Mouse (Mus musculus): ENCODE measurements at regions not wholly inside any gene's neighbourhood (a gene's known extent, or its start where the extent isn't known, plus 50 kb on each side); places are given as distances from the start of the nearest gene placed in this dataset.

GRCm38 (mm10) chr4:52336365-52337017, 102.6 kb upstream of the Smc2 start:
- H3K4me1 ChIP-seq (ENCODE audit: control insufficient read depth, insufficient read depth, low read length) = no peaks in the 10 kb centered on the region
- no peaks in the 10 kb centered on the region for H3K27me3 ChIP-seq (ENCODE audit: control insufficient read depth, insufficient read depth, low read length)
- WGBS = 78% methylated on average over 4 of the region's 4 CpGs
- H3K27ac ChIP-seq (replicated peaks; ENCODE audit: low read depth, low read length) = no peak overlapping the region
- no peak overlapping the region for H3K9ac ChIP-seq (replicated peaks; ENCODE audit: low read length)
- no peak for ATAC-seq (replicated peaks; ENCODE audit: insufficient number of reproducible peaks, low FRiP score, low TSS enrichment, low read depth)
- H3K36me3 ChIP-seq (replicated peaks; ENCODE audit: control insufficient read depth, insufficient read depth, low read depth, low read length) = no peaks in the 10 kb centered on the region
- DNase-seq (ENCODE audit: low spot score) = no peak
- no peaks in the 10 kb centered on the region for H3K9me3 ChIP-seq (replicated peaks; ENCODE audit: control insufficient read depth, low read length)
- no peak overlapping the region for H3K4me2 ChIP-seq (ENCODE audit: low read depth, low read length)
- no peak overlapping the region for H3K4me3 ChIP-seq (ENCODE audit: low read depth, low read length)

GRCm38 (mm10) chr4:52341245-52341644, 97.8 kb upstream of the Smc2 start:
- no peak overlapping the region for H3K4me2 ChIP-seq (ENCODE audit: low read depth, low read length)
- H3K36me3 ChIP-seq (replicated peaks; ENCODE audit: control insufficient read depth, insufficient read depth, low read depth, low read length) = no peaks in the 10 kb centered on the region
- ATAC-seq (replicated peaks; ENCODE audit: insufficient number of reproducible peaks, low FRiP score, low TSS enrichment, low read depth) = no peak
- no peaks in the 10 kb centered on the region for H3K4me1 ChIP-seq (ENCODE audit: control insufficient read depth, insufficient read depth, low read length)
- no peak overlapping the region for H3K9ac ChIP-seq (replicated peaks; ENCODE audit: low read length)
- H3K4me3 ChIP-seq (ENCODE audit: low read depth, low read length) = no peak overlapping the region
- no peak overlapping the region for H3K27ac ChIP-seq (replicated peaks; ENCODE audit: low read depth, low read length)
- DNase-seq (ENCODE audit: low spot score) = no peak
- no peaks in the 10 kb centered on the region for H3K9me3 ChIP-seq (replicated peaks; ENCODE audit: control insufficient read depth, low read length)
- H3K27me3 ChIP-seq (ENCODE audit: control insufficient read depth, insufficient read depth, low read length) = no peaks in the 10 kb centered on the region

DNA sequence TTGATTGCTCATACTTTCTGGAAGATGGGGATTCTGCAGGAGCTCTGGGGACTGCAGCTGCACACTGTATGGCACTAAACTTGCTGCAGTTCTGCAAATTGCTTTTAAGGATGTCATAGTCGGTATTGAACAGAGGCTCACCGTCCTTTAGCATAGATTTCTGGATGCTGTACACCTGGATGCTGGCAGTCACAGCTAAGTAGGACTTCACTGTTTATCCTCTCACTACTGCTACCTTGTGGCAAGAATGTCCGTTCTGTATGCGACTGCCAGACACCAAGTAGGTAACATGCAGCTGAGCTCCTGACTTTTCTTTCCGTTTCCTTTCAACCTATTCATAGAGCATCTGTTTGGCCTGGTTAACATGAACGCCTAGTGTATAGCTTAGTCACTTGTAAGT, 77.3 kb upstream of the Smc2 start:
- H3K4me3 ChIP-seq (ENCODE audit: low read depth, low read length) = no peak overlapping the region
- no peaks in the 10 kb centered on the region for H3K27me3 ChIP-seq (ENCODE audit: control insufficient read depth, insufficient read depth, low read length)
- no peaks in the 10 kb centered on the region for H3K4me1 ChIP-seq (ENCODE audit: control insufficient read depth, insufficient read depth, low read length)
- no peak overlapping the region for H3K9ac ChIP-seq (replicated peaks; ENCODE audit: low read length)
- no peaks in the 10 kb centered on the region for H3K9me3 ChIP-seq (replicated peaks; ENCODE audit: control insufficient read depth, low read length)
- H3K4me2 ChIP-seq (ENCODE audit: low read depth, low read length) = no peak overlapping the region
- H3K36me3 ChIP-seq (replicated peaks; ENCODE audit: control insufficient read depth, insufficient read depth, low read depth, low read length) = no peaks in the 10 kb centered on the region
- no peak overlapping the region for H3K27ac ChIP-seq (replicated peaks; ENCODE audit: low read depth, low read length)
- ATAC-seq (replicated peaks; ENCODE audit: insufficient number of reproducible peaks, low FRiP score, low TSS enrichment, low read depth) = no peak
- DNase-seq (ENCODE audit: low spot score) = peak; percentile 9
- WGBS = 65% methylated on average over 6 of the region's 6 CpGs

DNA sequence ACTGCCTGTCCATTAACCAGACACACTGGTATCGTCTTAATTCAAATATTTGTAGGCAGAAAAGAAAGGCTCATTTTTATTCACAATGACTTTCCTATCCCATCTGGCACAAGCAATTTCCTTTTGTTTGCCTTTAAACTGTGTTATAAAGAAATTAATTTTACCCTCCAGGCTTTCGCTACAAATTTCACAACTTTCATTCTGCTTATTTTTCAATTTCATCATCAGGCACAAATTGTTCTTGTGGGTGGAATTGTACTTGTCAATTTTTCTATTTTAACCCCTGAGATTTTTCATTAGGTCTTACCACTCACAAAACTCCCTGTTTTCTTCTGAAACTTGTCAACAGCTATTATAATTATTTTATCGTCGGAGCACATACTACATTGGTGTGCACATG, 73.2 kb upstream of the Smc2 start:
- Histone ChIP-seq H3K4me1 (ENCODE audit: control insufficient read depth, insufficient read depth, low read length) (no peaks in the 10 kb centered on the region), H3K27ac (replicated peaks; ENCODE audit: low read depth, low read length) (no peak overlapping the region), H3K4me3 (ENCODE audit: low read depth, low read length) (no peak overlapping the region), H3K36me3 (replicated peaks; ENCODE audit: control insufficient read depth, insufficient read depth, low read depth, low read length) (no peaks in the 10 kb centered on the region), H3K9ac (replicated peaks; ENCODE audit: low read length) (no peak overlapping the region), H3K9me3 (replicated peaks; ENCODE audit: control insufficient read depth, low read length) (no peaks in the 10 kb centered on the region), H3K27me3 (ENCODE audit: control insufficient read depth, insufficient read depth, low read length) (no peaks in the 10 kb centered on the region), H3K4me2 (ENCODE audit: low read depth, low read length) (no peak overlapping the region)
- ATAC-seq (replicated peaks; ENCODE audit: insufficient number of reproducible peaks, low FRiP score, low TSS enrichment, low read depth) (no peak), DNase-seq (ENCODE audit: low spot score) (no peak)
- 74% methylated on average over 4 of the region's 4 CpGs for WGBS

- DNase-seq (ENCODE audit: low spot score) = no peak
- Histone ChIP-seq H3K27me3 (ENCODE audit: control insufficient read depth, insufficient read depth, low read length) (no peaks in the 10 kb centered on the region), H3K4me3 (ENCODE audit: low read depth, low read length) (no peak overlapping the region), H3K4me2 (ENCODE audit: low read depth, low read length) (no peak overlapping the region), H3K9ac (replicated peaks; ENCODE audit: low read length) (no peak overlapping the region), H3K27ac (replicated peaks; ENCODE audit: low read depth, low read length) (no peak overlapping the region), H3K4me1 (ENCODE audit: control insufficient read depth, insufficient read depth, low read length) (no peaks in the 10 kb centered on the region), H3K9me3 (replicated peaks; ENCODE audit: control insufficient read depth, low read length) (no peaks in the 10 kb centered on the region), H3K36me3 (replicated peaks; ENCODE audit: control insufficient read depth, insufficient read depth, low read depth, low read length) (no peaks in the 10 kb centered on the region)
- no peak for ATAC-seq (replicated peaks; ENCODE audit: insufficient number of reproducible peaks, low FRiP score, low TSS enrichment, low read depth)
- 86% methylated on average over 3 of the region's 3 CpGs for WGBS
These were observed 70.5 kb upstream of the Smc2 start for GRCm38 (mm10) chr4:52368527-52368926.
